Mouse (Mus musculus): Measurements from ENCODE around the gene Hunk.

The Hunk gene

DNA sequence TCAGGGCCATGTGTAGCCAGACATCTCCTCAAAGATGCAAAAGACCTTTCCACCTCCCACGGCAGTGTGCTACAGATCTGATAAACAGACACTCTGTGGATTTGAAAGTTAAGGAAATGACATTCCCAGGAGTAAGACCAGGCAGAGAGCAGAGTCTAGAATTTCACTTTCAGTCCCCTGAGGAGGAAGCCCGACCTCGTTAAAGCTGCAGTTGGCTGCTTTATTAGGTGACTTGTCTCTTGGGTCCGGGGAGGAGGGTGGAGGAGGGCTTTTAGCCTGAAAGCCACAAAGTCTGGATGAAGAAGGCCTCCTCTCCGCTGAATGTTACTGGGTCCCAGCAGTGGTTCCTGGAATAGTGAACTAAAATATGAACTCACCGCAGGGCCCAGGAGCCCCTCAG is 137.6 kb downstream of the Hunk start:
- H3K4me1 ChIP-seq (replicated peaks; ENCODE audit: low read depth, low read length), result peaks cover 57% of the 10 kb centered on the region
- H3K36me3 ChIP-seq (ENCODE audit: insufficient read depth, low read length), result no peaks in the 10 kb centered on the region
- H3K4me3 ChIP-seq (replicated peaks; ENCODE audit: low read length), result peak overlapping the region; percentile 51
- no peaks in the 10 kb centered on the region for H3K9me3 ChIP-seq (ENCODE audit: low read length)
- peaks cover 39% of the 10 kb centered on the region for H3K27me3 ChIP-seq (ENCODE audit: insufficient read depth, low read length)
- TF ChIP-seq NANOG (IDR thresholded peaks at IDR 0.05; ENCODE audit: borderline replicate concordance, low read length) (no peak), POU5F1 (IDR thresholded peaks at IDR 0.05; ENCODE audit: borderline replicate concordance, low read length) (no peak), CTCF (conservative IDR thresholded peaks at IDR 0.05; ENCODE audit: low read length) (no peak)

GRCm38 (mm10) chr16:90523894-90524293 is 138.1 kb downstream of the Hunk start:
- peaks cover 53% of the 10 kb centered on the region for H3K4me1 ChIP-seq (replicated peaks; ENCODE audit: low read depth, low read length)

GRCm38 (mm10) chr16:90524393-90524792 is 138.6 kb downstream of the Hunk start:
- TF ChIP-seq NANOG (IDR thresholded peaks at IDR 0.05; ENCODE audit: borderline replicate concordance, low read length) (no peak), POU5F1 (IDR thresholded peaks at IDR 0.05; ENCODE audit: borderline replicate concordance, low read length) (no peak), CTCF (conservative IDR thresholded peaks at IDR 0.05; ENCODE audit: low read length) (no peak)
- peaks cover 29% of the 10 kb centered on the region for H3K27me3 ChIP-seq (ENCODE audit: insufficient read depth, low read length)

More at GRCm38 (mm10) chr16:90523894-90524293, 138.1 kb downstream of the Hunk start:
- no peak for TF ChIP-seq CTCF (conservative IDR thresholded peaks at IDR 0.05; ENCODE audit: low read length)
- TF ChIP-seq POU5F1 (IDR thresholded peaks at IDR 0.05; ENCODE audit: borderline replicate concordance, low read length), result no peak
- no peak for TF ChIP-seq NANOG (IDR thresholded peaks at IDR 0.05; ENCODE audit: borderline replicate concordance, low read length)
- Histone ChIP-seq H3K36me3 (ENCODE audit: insufficient read depth, low read length) (no peaks in the 10 kb centered on the region), H3K4me3 (replicated peaks; ENCODE audit: low read length) (peak overlapping the region; percentile 51), H3K9me3 (ENCODE audit: low read length) (no peaks in the 10 kb centered on the region), H3K27me3 (ENCODE audit: insufficient read depth, low read length) (peaks cover 34% of the 10 kb centered on the region)

GRCm38 (mm10) chr16:90533119-90533673 is 147.4 kb downstream of the Hunk start:
- peaks cover 9% of the 10 kb centered on the region for H3K9me3 ChIP-seq (ENCODE audit: low read length)
- no peaks in the 10 kb centered on the region; the same call in 1 of the 2 replicates for H3K27me3 ChIP-seq (ENCODE audit: insufficient read depth, low read length)
- no peaks in the 10 kb centered on the region for H3K36me3 ChIP-seq (ENCODE audit: insufficient read depth, low read length)
- H3K4me3 ChIP-seq (replicated peaks; ENCODE audit: low read length), result no peak overlapping the region
- no peak for TF ChIP-seq CTCF (conservative IDR thresholded peaks at IDR 0.05; ENCODE audit: low read length)
- TF ChIP-seq NANOG (IDR thresholded peaks at IDR 0.05; ENCODE audit: borderline replicate concordance, low read length), result no peak
- no peak for TF ChIP-seq POU5F1 (IDR thresholded peaks at IDR 0.05; ENCODE audit: borderline replicate concordance, low read length)
- peaks cover 43% of the 10 kb centered on the region for H3K4me1 ChIP-seq (replicated peaks; ENCODE audit: low read depth, low read length)

More at GRCm38 (mm10) chr16:90524393-90524792, 138.6 kb downstream of the Hunk start:
- Histone ChIP-seq H3K4me3 (replicated peaks; ENCODE audit: low read length) (peak overlapping the region; percentile 51), H3K36me3 (ENCODE audit: insufficient read depth, low read length) (no peaks in the 10 kb centered on the region), H3K4me1 (replicated peaks; ENCODE audit: low read depth, low read length) (peaks cover 49% of the 10 kb centered on the region), H3K9me3 (ENCODE audit: low read length) (no peaks in the 10 kb centered on the region)

- no peaks in the 10 kb centered on the region; the same call in 1 of the 2 replicates for H3K27me3 ChIP-seq (ENCODE audit: insufficient read depth, low read length)
- peaks cover 9% of the 10 kb centered on the region for H3K9me3 ChIP-seq (ENCODE audit: low read length)
These were observed 148.8 kb downstream of the Hunk start for GRCm38 (mm10) chr16:90534591-90534990.

GRCm38 (mm10) chr16:90538926-90539325 is 153.1 kb downstream of the Hunk start:
- Histone ChIP-seq H3K9me3 (ENCODE audit: low read length) (peaks cover 9% of the 10 kb centered on the region), H3K36me3 (ENCODE audit: insufficient read depth, low read length) (no peaks in the 10 kb centered on the region), H3K4me3 (replicated peaks; ENCODE audit: low read length) (no peak overlapping the region), H3K4me1 (replicated peaks; ENCODE audit: low read depth, low read length) (peaks cover 18% of the 10 kb centered on the region), H3K27me3 (ENCODE audit: insufficient read depth, low read length) (no peaks in the 10 kb centered on the region; the same call in 1 of the 2 replicates)
- TF ChIP-seq POU5F1 (IDR thresholded peaks at IDR 0.05; ENCODE audit: borderline replicate concordance, low read length) (no peak), NANOG (IDR thresholded peaks at IDR 0.05; ENCODE audit: borderline replicate concordance, low read length) (no peak), CTCF (conservative IDR thresholded peaks at IDR 0.05; ENCODE audit: low read length) (no peak)

More at GRCm38 (mm10) chr16:90534591-90534990, 148.8 kb downstream of the Hunk start:
- H3K4me3 ChIP-seq (replicated peaks; ENCODE audit: low read length), result no peak overlapping the region
- TF ChIP-seq CTCF (conservative IDR thresholded peaks at IDR 0.05; ENCODE audit: low read length) (no peak), NANOG (IDR thresholded peaks at IDR 0.05; ENCODE audit: borderline replicate concordance, low read length) (no peak), POU5F1 (IDR thresholded peaks at IDR 0.05; ENCODE audit: borderline replicate concordance, low read length) (no peak)
- H3K36me3 ChIP-seq (ENCODE audit: insufficient read depth, low read length), result no peaks in the 10 kb centered on the region
- peaks cover 45% of the 10 kb centered on the region for H3K4me1 ChIP-seq (replicated peaks; ENCODE audit: low read depth, low read length)

DNA sequence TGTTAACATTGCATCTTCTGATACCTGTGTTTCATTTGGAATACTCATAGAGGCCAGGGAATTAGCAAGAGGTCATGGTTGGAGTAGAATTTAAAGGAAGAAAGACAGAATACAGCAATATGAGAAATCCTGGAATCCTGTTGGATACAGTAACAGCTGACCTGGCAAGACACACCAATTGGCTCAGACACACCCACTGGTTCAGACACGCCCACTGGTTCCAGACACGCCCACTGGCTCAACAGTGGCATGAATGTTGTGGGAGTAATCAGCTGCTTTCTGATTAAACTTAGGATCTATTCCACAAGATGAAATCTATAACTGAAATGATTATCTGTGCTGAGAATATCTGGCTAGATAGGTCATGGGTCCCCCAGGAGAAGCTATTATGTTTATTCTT is 155.4 kb downstream of the Hunk start:
- peaks cover 9% of the 10 kb centered on the region for H3K9me3 ChIP-seq (ENCODE audit: low read length)
- no peaks in the 10 kb centered on the region for H3K36me3 ChIP-seq (ENCODE audit: insufficient read depth, low read length)
- H3K4me1 ChIP-seq (replicated peaks; ENCODE audit: low read depth, low read length), result peaks cover 22% of the 10 kb centered on the region
- TF ChIP-seq CTCF (conservative IDR thresholded peaks at IDR 0.05; ENCODE audit: low read length) (no peak), POU5F1 (IDR thresholded peaks at IDR 0.05; ENCODE audit: borderline replicate concordance, low read length) (no peak), NANOG (IDR thresholded peaks at IDR 0.05; ENCODE audit: borderline replicate concordance, low read length) (no peak)
- H3K27me3 ChIP-seq (ENCODE audit: insufficient read depth, low read length), result no peaks in the 10 kb centered on the region; the same call in 1 of the 2 replicates
- no peak overlapping the region for H3K4me3 ChIP-seq (replicated peaks; ENCODE audit: low read length)

DNA sequence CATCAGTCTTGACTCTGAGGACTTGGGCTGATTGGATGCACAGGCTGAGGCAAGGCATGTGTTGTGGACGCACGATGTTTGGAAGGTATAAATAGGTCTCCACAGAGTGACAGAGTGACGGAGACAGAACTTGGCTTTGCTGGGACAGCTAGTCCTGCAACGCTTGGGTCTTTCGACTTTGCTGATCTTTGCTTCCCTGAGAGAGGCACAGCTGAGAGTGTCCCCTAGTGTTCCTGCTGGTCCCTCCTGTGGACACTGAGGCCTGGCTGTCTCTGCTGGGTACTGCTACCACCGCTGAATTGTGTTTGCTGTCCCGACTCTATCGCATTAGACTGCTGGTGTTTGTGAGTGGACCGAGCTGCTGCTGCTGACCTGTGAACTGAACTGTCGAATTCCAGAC is 156.6 kb downstream of the Hunk start:
- peaks cover 22% of the 10 kb centered on the region for H3K4me1 ChIP-seq (replicated peaks; ENCODE audit: low read depth, low read length)

More for the DNA sequence above, 156.6 kb downstream of the Hunk start:
- H3K27me3 ChIP-seq (ENCODE audit: insufficient read depth, low read length), result peaks cover 4% of the 10 kb centered on the region; the same call in 1 of the 2 replicates
- H3K9me3 ChIP-seq (ENCODE audit: low read length), result no peaks in the 10 kb centered on the region
- TF ChIP-seq CTCF (conservative IDR thresholded peaks at IDR 0.05; ENCODE audit: low read length), result no peak
- no peak for TF ChIP-seq POU5F1 (IDR thresholded peaks at IDR 0.05; ENCODE audit: borderline replicate concordance, low read length)
- no peak for TF ChIP-seq NANOG (IDR thresholded peaks at IDR 0.05; ENCODE audit: borderline replicate concordance, low read length)
- no peak overlapping the region for H3K4me3 ChIP-seq (replicated peaks; ENCODE audit: low read length)
- no peaks in the 10 kb centered on the region for H3K36me3 ChIP-seq (ENCODE audit: insufficient read depth, low read length)

Measured in E14TG2a.4 (cell line).